Mouse (Mus musculus) left cerebral cortex, postnatal 14 days (tissue): ENCODE results near the gene Dapl1. TPM values are rescaled to one million over a fixed set of nuclear protein-coding genes. Genes with fewer than 3 reads are reported as not detected.
A peak's percentile ranks its signal among the peaks of the same experiment; 100 is the strongest.

Source experiments
- DNase-seq, 2 experiments: peaks; one replicate each; pipeline ENCODE4 v3.0.0; 2021 to 2022; ENCODE audit warnings: low spot score in 2 of 2, mixed read lengths in 1 of 2
- intact Hi-C: fragments of 180-260 bp; cut with DNase I; formaldehyde crosslinking; loops from one replicate; pipeline ENCODE4 v1.15.1; 2025
- total RNA-seq, 2 experiments: library from RNA; stranded (reverse); gene quantifications; 2 replicates each; pipeline ENCODE4 v1.2.3; 2021

Gene Dapl1
- total RNA-seq, 2 experiments from 2014 or later = 0.87 to 1.8 TPM

- no peak for DNase-seq
- intact Hi-C loops = no loop called here
Measured at GRCm38 (mm10) chr2:59529574-59530080, 45.2 kb downstream of the Dapl1 start.

GRCm38 (mm10) chr2:59530811-59531210 lies 46.4 kb downstream of the Dapl1 start:
- intact Hi-C loops = no loop called here
- peak in 1 of 2 experiments; percentile 43 for DNase-seq

- intact Hi-C loops = no loop called here
- no peak for DNase-seq
Measured at GRCm38 (mm10) chr2:59532999-59533398, 48.5 kb downstream of the Dapl1 start.

- no peak for DNase-seq
Measured at GRCm38 (mm10) chr2:59533504-59533903, 49.1 kb downstream of the Dapl1 start.

GRCm38 (mm10) chr2:59533971-59534748 lies 49.7 kb downstream of the Dapl1 start:
- no peak for DNase-seq
- intact Hi-C loops = no loop called here

More at GRCm38 (mm10) chr2:59533504-59533903, 49.1 kb downstream of the Dapl1 start:
- intact Hi-C loops = no loop called here

GRCm38 (mm10) chr2:59536958-59537357 lies 52.5 kb downstream of the Dapl1 start:
- intact Hi-C loops = no loop called here

GRCm38 (mm10) chr2:59538031-59538430 lies 53.6 kb downstream of the Dapl1 start:
- intact Hi-C loops = no loop called here
- DNase-seq = no peak

More at GRCm38 (mm10) chr2:59536958-59537357, 52.5 kb downstream of the Dapl1 start:
- DNase-seq = no peak

- intact Hi-C loops = loop anchor here (10.0 kb wide), 1 partner anchor 875 kb away; no protein-coding TSS in a partner anchor
- DNase-seq = no peak
Measured at GRCm38 (mm10) chr2:59539796-59540195, 55.3 kb downstream of the Dapl1 start.

- DNase-seq = peak; percentile 82 to 90
- intact Hi-C loops = loop anchor here (1.0 to 10.0 kb wide), 2 partner anchors 204 to 873 kb away; no protein-coding TSS in a partner anchor
Measured at GRCm38 (mm10) chr2:59541121-59541887, 56.9 kb downstream of the Dapl1 start.

GRCm38 (mm10) chr2:59543543-59544065 lies 59.2 kb downstream of the Dapl1 start:
- intact Hi-C loops = loop anchor here (10.0 kb wide), 1 partner anchor 871 kb away; no protein-coding TSS in a partner anchor

GRCm38 (mm10) chr2:59544237-59544909 lies 59.9 kb downstream of the Dapl1 start:
- no peak for DNase-seq
- intact Hi-C loops = loop anchor here (10.0 kb wide), 1 partner anchor 870 kb away; no protein-coding TSS in a partner anchor

More at GRCm38 (mm10) chr2:59543543-59544065, 59.2 kb downstream of the Dapl1 start:
- no peak for DNase-seq

- intact Hi-C loops = loop anchor here (10.0 kb wide), 1 partner anchor 870 kb away; no protein-coding TSS in a partner anchor
- no peak for DNase-seq
Measured at GRCm38 (mm10) chr2:59545001-59545400, 60.5 kb downstream of the Dapl1 start.

GRCm38 (mm10) chr2:59547369-59548099 lies 63.1 kb downstream of the Dapl1 start:
- no peak for DNase-seq
- intact Hi-C loops = loop anchor here (10.0 kb wide), 1 partner anchor 867 kb away; no protein-coding TSS in a partner anchor

- DNase-seq = no peak
- intact Hi-C loops = no loop called here
Measured at GRCm38 (mm10) chr2:59552784-59553183, 68.3 kb downstream of the Dapl1 start.

- intact Hi-C loops = no loop called here
- DNase-seq = no peak
Measured at GRCm38 (mm10) chr2:59554373-59554940, 70.0 kb downstream of the Dapl1 start.
